Mouse (Mus musculus): ENCODE results near the gene Sez6. TPM values are rescaled to one million over a fixed set of nuclear protein-coding genes. Genes with fewer than 3 reads are reported as not detected.

The Sez6 gene
- polyA plus RNA-seq, 1 experiment from 2014 or later = 0.26 TPM

GRCm38 (mm10) chr11:77904707-77905106, 25.9 kb upstream of the Sez6 start:
- no peak for DNase-seq (ENCODE audit: low spot score)

- no peak for DNase-seq (ENCODE audit: low spot score)
Measured at GRCm38 (mm10) chr11:77906097-77906687, 24.4 kb upstream of the Sez6 start.

GRCm38 (mm10) chr11:77906747-77907174, 23.8 kb upstream of the Sez6 start:
- DNase-seq (ENCODE audit: low spot score) = no peak

- no peak for DNase-seq (ENCODE audit: low spot score)
Measured at GRCm38 (mm10) chr11:77908468-77908867, 22.1 kb upstream of the Sez6 start.

DNA sequence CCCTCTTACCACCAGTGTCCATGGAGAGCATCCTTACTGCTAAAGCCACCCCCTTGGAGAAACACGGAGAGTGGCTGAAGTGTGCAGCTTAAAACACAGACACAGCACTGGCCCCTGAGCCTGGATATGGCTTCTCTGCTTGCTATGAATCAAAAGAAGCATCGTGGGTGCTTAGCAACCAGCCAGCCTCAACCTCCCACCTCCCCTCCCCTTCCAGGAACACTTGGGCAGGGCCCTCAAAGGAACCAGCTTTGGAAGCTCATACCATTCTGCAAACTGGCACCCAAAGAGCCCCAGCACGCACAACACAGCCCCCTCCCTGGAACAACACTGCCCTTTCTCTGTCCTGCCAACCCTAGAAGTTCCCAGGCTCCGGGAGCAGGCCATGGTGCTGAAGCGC, 21.2 kb upstream of the Sez6 start:
- no peak for DNase-seq (ENCODE audit: low spot score)

- DNase-seq (ENCODE audit: low spot score) = no peak
Measured at GRCm38 (mm10) chr11:77909776-77910175, 20.8 kb upstream of the Sez6 start.

DNA sequence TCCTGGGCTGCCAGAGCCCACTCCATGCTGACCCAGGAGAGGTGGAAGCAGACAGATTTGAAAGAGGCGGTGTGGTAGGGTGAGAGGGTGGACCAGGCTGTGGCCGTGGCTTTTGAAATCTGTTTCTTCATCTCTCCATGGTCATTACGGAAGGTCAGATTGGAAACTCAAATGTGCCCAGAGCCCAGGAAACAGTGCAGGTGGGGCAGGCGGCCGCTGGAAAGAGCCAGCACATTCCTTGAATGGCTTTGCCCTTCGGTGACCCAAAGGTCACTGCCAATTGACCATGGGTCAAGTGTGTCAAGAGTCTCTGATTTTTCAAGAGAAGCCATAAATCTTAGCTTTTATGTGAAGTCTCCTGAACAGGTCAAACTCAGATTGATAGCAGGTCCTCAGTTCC, 17.1 kb upstream of the Sez6 start:
- no peak for DNase-seq (ENCODE audit: low spot score)

DNA sequence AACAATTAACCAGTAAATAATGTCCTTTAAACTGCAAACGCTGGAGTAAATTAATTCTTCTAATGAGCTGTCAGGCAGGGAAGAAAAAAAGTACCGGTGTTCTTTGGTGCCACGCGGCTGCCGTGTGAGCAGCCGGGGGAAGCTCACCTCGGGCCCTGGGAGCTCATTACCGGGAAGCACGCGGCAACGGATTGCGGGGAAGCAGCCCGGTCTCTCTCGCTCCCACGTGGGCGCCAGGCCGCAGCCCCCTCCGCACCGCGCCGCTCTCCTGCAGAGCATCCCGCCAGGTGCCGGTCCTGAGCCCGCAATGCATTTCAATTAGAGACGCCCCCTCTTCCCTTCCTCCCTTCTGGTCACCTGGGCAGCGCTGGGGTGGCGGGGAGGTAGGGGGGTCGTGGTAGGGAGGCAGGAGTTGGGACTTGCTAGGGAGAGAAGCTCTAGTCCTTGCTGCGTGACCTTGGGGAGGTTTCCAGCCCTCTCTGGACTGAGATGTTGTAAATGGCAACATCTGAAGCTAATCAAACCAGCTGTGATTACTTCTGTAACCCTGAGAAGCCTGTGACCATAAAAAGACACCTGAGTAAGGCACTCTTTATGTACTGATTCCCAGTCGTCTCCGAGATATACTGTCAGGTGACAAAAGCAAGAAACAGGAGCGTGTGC, 15.9 kb upstream of the Sez6 start:
- no peak for DNase-seq (ENCODE audit: low spot score)

DNA sequence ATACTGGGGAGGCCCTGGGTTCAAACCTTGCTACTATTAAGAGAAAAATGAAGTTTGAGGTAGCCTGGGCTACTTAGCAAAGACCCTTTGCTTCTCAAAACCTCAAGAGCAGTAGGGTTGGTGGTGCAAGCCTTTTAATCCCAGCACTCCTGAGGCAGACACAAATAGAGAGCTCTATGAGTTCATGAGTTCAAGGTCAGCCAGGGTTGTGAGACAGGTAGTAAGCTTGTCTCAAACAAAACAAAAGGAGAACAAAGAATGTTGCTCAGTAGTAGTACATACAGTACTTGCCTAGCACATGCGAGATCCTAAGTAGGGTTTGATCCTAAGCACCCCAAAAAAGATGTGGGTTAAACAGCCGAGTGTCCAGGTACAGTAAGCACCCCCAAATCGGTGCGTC, 13.9 kb upstream of the Sez6 start:
- DNase-seq (ENCODE audit: low spot score) = no peak

DNA sequence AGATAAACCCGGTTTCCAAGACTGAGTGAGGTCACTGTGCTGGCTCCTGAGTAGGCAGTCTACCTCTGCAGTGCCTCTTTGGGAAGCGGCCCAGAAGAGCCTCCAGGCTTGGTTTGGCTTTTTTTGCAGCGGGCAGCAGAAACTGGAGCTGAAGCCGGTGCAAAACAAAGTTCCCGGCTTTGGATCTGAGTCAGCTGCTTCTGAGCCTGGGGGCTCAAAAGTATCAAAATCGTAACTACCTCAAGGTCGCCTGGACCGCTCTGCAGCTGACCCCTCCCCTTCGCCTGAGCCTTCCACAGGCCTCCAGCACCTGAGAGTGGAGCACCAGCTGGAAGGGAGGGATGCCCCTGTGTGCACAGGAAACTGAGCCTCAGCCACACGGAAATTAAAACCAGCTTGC, 13.4 kb upstream of the Sez6 start:
- no peak for DNase-seq (ENCODE audit: low spot score)

GRCm38 (mm10) chr11:77923285-77923684, 7.3 kb upstream of the Sez6 start:
- DNase-seq (ENCODE audit: low spot score) = no peak

DNA sequence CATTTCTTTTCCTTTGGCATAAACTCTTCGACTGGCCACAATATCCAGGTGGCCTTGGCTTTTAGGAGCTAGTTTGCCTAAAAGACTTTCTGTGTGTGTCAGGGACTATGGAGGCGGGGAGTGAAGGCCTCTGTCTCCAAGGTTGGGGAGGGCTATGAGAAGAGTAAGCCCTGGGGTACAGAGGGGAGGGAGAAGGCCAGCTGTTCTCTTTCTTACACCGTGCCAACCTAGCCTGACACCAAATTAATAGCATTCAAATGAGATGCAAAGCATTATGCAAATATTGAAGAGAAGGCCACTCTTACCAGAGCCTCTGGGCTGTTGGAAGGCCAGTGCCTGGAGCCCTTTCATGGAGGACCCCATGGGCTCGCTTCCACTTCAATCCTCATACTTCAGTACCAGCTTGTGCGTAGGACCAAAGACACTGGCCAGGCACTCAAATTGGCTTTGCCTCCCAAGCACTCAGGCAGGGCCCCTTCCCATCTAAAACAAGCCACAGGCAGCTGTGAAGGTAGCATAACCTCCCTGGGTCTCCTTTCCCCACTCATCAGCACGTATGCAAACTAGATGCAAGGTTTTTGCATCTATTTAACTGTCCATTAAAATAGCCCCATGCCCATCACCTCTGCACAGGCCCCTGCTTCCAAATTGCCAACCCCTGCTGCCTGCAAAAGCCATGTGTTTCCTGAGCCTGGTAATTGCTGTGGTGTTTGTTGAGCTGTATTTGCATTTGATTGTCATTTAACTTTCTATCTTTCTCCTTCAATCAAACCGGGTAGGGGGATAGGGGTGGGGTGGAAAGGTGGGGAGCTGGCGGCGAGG, 4.6 kb upstream of the Sez6 start:
- no peak for DNase-seq (ENCODE audit: low spot score)

DNA sequence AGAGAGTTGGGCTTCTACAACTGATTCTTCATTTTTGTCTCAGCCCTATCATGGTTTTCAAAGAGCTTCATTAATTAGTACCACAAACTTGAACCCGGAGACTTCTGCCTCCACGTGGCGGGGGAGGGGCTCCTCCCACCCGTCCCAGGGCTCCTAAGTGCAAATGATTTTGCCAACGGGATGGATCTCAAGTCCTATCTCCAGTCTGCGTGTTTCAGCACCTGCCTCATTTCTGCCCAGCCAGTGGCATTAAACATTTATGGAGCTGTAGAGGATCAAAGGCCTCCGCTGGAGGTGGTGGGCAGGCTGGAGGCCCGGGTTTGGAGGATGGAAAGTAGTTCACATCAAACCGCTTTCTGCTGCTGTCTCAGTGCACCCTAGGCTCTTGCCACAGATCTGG, 3.9 kb upstream of the Sez6 start:
- DNase-seq (ENCODE audit: low spot score) = no peak

- no peak for DNase-seq (ENCODE audit: low spot score)
Measured at GRCm38 (mm10) chr11:77927837-77928236, 2.8 kb upstream of the Sez6 start.

DNA sequence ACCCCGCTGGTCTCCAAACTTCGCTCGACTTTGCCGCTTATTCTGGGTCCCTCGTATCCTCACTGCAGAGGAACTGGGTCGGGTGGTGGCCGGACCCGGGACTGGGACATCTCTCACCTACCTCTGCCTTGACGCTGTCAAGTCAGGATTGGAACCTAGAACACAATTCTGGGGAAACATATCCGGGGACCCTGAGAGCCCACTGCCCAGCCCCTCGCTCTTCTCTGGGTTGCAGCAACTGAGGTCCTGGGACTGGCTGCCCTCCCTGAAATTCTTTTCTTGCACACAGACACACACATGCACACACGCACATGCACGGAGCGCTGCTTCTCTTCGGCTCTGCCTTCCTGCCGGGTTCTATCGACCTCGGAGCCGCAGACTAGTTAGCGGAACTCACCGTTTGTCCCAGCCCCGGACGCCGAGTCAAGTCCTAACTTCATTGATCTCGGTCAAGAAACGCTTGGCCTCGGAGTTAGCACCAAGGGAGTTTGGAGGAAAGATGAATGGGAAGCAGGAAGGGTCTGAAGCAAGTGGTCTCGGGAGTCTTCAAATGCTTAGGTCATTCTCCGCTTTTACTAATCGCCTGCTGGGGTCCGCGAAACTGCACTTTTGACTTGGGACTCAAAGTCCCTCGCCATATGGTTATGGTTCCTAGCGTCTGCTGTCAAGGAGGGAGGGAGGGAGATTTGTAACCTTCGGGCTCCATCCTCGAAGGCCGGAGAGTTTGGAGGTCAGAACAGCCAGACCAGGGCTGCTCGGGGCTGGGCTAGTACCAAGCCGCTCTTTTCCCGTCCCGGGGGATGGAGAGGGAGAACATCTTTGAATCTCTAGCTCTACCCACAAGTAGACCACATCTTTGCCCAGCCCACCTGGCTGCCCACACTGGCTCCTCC, 1.2 kb downstream of the Sez6 start:
- no peak for DNase-seq (ENCODE audit: low spot score)

GRCm38 (mm10) chr11:77932576-77932975, 2.0 kb downstream of the Sez6 start:
- DNase-seq (ENCODE audit: low spot score) = no peak

DNA sequence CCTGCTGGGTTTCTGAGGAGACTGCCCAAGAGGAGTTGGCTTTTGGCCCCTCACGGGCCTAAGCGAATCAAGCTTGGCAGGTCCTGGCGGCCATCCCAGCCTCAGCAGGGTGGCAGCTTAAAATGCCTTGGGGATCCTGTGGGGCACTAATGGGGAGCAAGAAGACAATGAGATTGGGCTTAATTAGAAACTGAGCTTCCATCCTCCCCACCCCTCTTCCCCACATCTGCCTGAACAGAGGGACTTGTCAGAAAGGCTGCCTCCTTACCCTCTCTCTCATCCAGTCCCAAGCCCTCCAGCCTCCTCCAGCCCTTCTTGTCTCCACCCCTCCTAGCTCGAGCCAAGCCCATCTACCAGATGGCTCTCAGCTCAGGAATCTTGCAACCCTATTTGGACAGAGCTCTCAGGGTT, 3.5 kb downstream of the Sez6 start:
- no peak for DNase-seq (ENCODE audit: low spot score)

GRCm38 (mm10) chr11:77934568-77935311, 4.1 kb downstream of the Sez6 start:
- no peak for DNase-seq (ENCODE audit: low spot score)

DNA sequence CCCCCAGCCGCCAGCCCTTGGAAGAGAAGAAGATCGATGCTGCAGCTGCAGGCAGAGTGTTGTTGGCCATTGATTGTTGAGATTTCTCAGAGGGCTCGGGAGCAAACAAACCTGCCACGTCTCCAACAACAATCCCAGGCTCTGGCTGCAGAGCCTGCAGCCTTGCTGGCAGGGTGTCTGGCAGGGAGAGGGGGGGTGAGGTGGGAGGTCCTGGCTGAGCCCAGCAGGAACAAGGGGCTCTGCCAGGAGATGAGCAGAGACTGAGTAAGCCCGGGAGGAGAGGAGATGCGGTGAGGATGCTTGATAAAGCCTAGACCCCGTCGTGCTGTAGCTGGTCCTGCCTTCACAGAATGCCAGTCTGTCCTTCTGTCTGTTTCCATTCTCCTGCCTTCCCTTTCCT, 6.2 kb downstream of the Sez6 start:
- no peak for DNase-seq (ENCODE audit: low spot score)

DNA sequence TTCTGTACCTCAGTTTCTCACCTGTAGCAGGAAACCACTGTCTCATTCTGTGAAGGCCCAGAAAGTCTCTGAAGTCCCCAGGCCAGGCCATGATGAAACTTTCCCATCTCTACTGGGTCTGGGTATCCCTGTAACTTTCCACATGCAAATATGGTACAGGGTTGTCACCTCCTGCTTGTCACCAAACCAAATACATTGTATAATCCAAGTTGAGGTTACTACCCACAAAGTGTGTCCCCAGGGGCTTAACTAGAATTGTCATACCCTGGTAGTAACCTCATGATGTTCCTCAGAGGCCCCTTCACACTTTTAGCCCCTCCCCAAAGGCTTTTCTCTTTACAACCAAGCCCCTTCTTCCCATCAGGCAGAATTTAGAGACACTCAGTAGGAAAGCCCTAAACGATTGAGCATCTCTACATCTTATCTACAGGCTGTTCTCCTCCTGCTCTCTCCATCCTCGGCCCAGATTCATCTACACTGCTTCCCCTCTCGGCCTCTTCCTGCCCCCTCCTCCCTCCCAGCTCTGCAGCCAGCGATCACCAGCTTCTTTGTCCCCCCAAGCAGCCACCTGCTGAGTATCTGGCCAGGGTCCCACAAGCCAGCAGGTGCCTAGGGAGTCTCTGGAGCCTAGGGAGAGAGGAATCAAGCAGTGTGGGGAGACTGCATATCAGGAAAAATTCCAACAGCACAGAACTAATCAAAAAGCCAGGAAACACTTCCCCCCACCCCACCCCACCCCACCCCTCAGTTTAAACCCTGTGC, 7.2 kb downstream of the Sez6 start:
- no peak for DNase-seq (ENCODE audit: low spot score)

All from thymus, postnatal 0 days (tissue).